Mouse (Mus musculus) cerebellum, adult 2 months (tissue): ENCODE results near the gene Pfkp.

Source experiments
- CTCF ChIP-seq: fragments of 200-500 bp; IDR thresholded peaks from 2 replicates; pipeline ENCODE4 v1.5.1; 2011; ENCODE audit warnings: low read depth, mild to moderate bottlenecking, control low read depth, low read length, moderate library complexity, borderline replicate concordance; ENCODE audit not compliant: insufficient read depth
- POLR2A ChIP-seq: fragments of 200-500 bp; IDR thresholded peaks from 2 replicates; pipeline ENCODE4 v1.6.1; 2011; ENCODE audit warnings: low read length, control low read depth, borderline replicate concordance; ENCODE audit not compliant: insufficient read depth

DNA sequence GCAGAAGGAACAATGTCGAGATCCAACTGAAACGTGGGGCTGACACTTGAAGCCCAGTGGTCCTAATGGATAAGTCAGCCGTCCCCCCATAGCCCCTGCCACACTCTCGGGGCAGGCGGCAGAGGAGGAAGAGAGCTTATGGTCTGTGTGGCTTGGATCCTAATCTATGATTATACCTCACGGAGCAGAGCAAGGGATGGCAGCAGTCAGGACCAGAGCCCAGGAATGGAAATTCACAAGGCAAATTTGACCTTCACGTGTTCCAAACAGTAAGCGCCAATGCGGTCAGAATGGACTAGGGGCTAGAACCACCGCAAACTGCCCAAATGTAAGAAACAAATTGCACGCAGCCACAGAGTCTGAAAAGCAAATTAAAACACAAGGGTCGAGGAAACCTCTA, 14.5 kb downstream of the Pfkp start:
- TF ChIP-seq CTCF = no peak
- no peak for TF ChIP-seq POLR2A
